Mouse (Mus musculus) forebrain, embryonic 13.5 days (tissue): ENCODE data around the gene Rpl35. TPM values are rescaled to one million over a fixed set of nuclear protein-coding genes. Genes with fewer than 3 reads are reported as not detected.

Experiments used
- ATAC-seq: fragments of 200-750 bp; cut with Nextera tagmentation; 2 replicates; pipeline ENCODE4 v1.8.0; 2017
- H3K27ac ChIP-seq: fragments of 300-500 bp; sonication (generic); 2 replicates; pipeline ENCODE4 v1.5.1; 2015; ENCODE audit warnings: inconsistent platforms, mild to moderate bottlenecking, moderate library complexity
- H3K27me3 ChIP-seq: fragments of 300-500 bp; sonication (generic); 2 replicates; pipeline ENCODE4 v1.6.1; 2015; ENCODE audit warnings: mild to moderate bottlenecking, inconsistent platforms
- H3K36me3 ChIP-seq: fragments of 300-500 bp; sonication (generic); 2 replicates; pipeline ENCODE4 v1.6.1; 2015; ENCODE audit warnings: mild to moderate bottlenecking, inconsistent platforms; ENCODE audit not compliant: poor library complexity, severe bottlenecking
- H3K4me1 ChIP-seq: fragments of 300-500 bp; sonication (generic); 2 replicates; pipeline ENCODE4 v1.6.1; 2015; ENCODE audit warnings: inconsistent platforms
- H3K4me2 ChIP-seq: fragments of 300-500 bp; sonication (generic); 2 replicates; pipeline ENCODE4 v1.6.1; 2015; ENCODE audit warnings: inconsistent platforms, mild to moderate bottlenecking, moderate library complexity
- H3K4me3 ChIP-seq: fragments of 300-500 bp; sonication (generic); 2 replicates; pipeline ENCODE4 v1.5.1; 2015; ENCODE audit warnings: mild to moderate bottlenecking, inconsistent platforms
- H3K9ac ChIP-seq: fragments of 300-500 bp; sonication (generic); 2 replicates; pipeline ENCODE4 v1.6.1; 2015; ENCODE audit warnings: mild to moderate bottlenecking, inconsistent platforms
- H3K9me3 ChIP-seq: fragments of 300-500 bp; sonication (generic); replicated peaks from 2 replicates; pipeline ENCODE4 v1.6.1; 2016; ENCODE audit warnings: inconsistent platforms
- WGBS: fragments of 180-500 bp; shearing (Covaris S2); methylation state at CpG from one replicate; pipeline ENCODE4 v1.1.7; 2015; 5-methylcytosine and 5-hydroxymethylcytosine counted together
- polyA plus RNA-seq: library from polyadenylated mRNA; unstranded; fragments of >200 nt; fragmentation: Nextera tagmentation; extraction: Ambion mirVana; gene quantifications from 2 replicates; pipeline ENCODE4 v1.2.1, GENCODE M21; 2015

The Rpl35 gene
- polyA plus RNA-seq, 1 experiment from 2014 or later: 1,001 TPM

- H3K4me3 ChIP-seq: no peak overlapping the region
- WGBS: 84% methylated on average over 5 of the region's 5 CpGs
Observed at GRCm38 (mm10) chr2:38970057-38970456, 35.4 kb downstream of the Rpl35 start.

GRCm38 (mm10) chr2:38969650-38970049 lies 35.8 kb downstream of the Rpl35 start:
- no peak overlapping the region for H3K4me2 ChIP-seq
- no peak overlapping the region for H3K27ac ChIP-seq
- 98% methylated on average over 2 of the region's 2 CpGs for WGBS
- H3K27me3 ChIP-seq: no peaks in the 10 kb centered on the region
- ATAC-seq: no peak
- H3K4me3 ChIP-seq: no peak overlapping the region
- H3K36me3 ChIP-seq: no peaks in the 10 kb centered on the region
- H3K9me3 ChIP-seq: no peaks in the 10 kb centered on the region
- H3K9ac ChIP-seq: no peak overlapping the region
- no peaks in the 10 kb centered on the region for H3K4me1 ChIP-seq

More at GRCm38 (mm10) chr2:38970057-38970456, 35.4 kb downstream of the Rpl35 start:
- H3K9me3 ChIP-seq: no peaks in the 10 kb centered on the region
- H3K27me3 ChIP-seq: no peaks in the 10 kb centered on the region
- H3K4me2 ChIP-seq: no peak overlapping the region
- H3K9ac ChIP-seq: no peak overlapping the region
- no peak overlapping the region for H3K27ac ChIP-seq
- H3K36me3 ChIP-seq: no peaks in the 10 kb centered on the region
- H3K4me1 ChIP-seq: no peaks in the 10 kb centered on the region
- ATAC-seq: no peak

- no peak for ATAC-seq
- H3K27ac ChIP-seq: no peak overlapping the region
- no peak overlapping the region for H3K4me2 ChIP-seq
- no peaks in the 10 kb centered on the region for H3K36me3 ChIP-seq
- H3K27me3 ChIP-seq: no peaks in the 10 kb centered on the region
- no peaks in the 10 kb centered on the region for H3K4me1 ChIP-seq
- no peak overlapping the region for H3K9ac ChIP-seq
- H3K9me3 ChIP-seq: no peaks in the 10 kb centered on the region
- no peak overlapping the region for H3K4me3 ChIP-seq
- 47% methylated on average over 4 of the region's 4 CpGs for WGBS
Observed at GRCm38 (mm10) chr2:38964198-38964597, 41.2 kb downstream of the Rpl35 start.

- Histone ChIP-seq H3K9me3 (no peaks in the 10 kb centered on the region), H3K36me3 (no peaks in the 10 kb centered on the region), H3K9ac (no peak overlapping the region), H3K4me1 (no peaks in the 10 kb centered on the region), H3K27ac (no peak overlapping the region), H3K4me2 (no peak overlapping the region), H3K4me3 (no peak overlapping the region), H3K27me3 (no peaks in the 10 kb centered on the region)
- no peak for ATAC-seq
- WGBS: 92% methylated on average over 5 of the region's 5 CpGs
Observed at GRCm38 (mm10) chr2:38957671-38958223, 47.7 kb downstream of the Rpl35 start.

- Histone ChIP-seq H3K27ac (no peak overlapping the region), H3K9ac (no peak overlapping the region), H3K4me3 (no peak overlapping the region), H3K36me3 (no peaks in the 10 kb centered on the region), H3K4me1 (peaks cover 2% of the 10 kb centered on the region; the same call in 1 of the 2 replicates), H3K4me2 (no peak overlapping the region), H3K9me3 (no peaks in the 10 kb centered on the region), H3K27me3 (no peaks in the 10 kb centered on the region)
- ATAC-seq: no peak
- 83% methylated on average over 2 of the region's 2 CpGs for WGBS
Observed at GRCm38 (mm10) chr2:38956062-38956461, 49.4 kb downstream of the Rpl35 start.

GRCm38 (mm10) chr2:38953152-38953883 lies 52.1 kb downstream of the Rpl35 start:
- WGBS: 82% methylated on average over 5 of the region's 5 CpGs
- Histone ChIP-seq H3K9ac (no peak overlapping the region), H3K27me3 (no peaks in the 10 kb centered on the region), H3K4me1 (peaks cover 16% of the 10 kb centered on the region), H3K27ac (no peak overlapping the region), H3K9me3 (no peaks in the 10 kb centered on the region), H3K4me2 (no peak overlapping the region), H3K36me3 (no peaks in the 10 kb centered on the region), H3K4me3 (no peak overlapping the region)
- no peak for ATAC-seq

Other genes with a start within 250 kb of the Rpl35 start
- 1.0 and 1.5 TPM in 2 replicates for gene Nr6a1, start 77.9 kb downstream of the Rpl35 start, polyA plus RNA-seq
- 0.91 and 1.1 TPM in 2 replicates for gene Olfml2a, start 73.6 kb downstream of the Rpl35 start, polyA plus RNA-seq
- gene Wdr38, start 8.1 kb downstream of the Rpl35 start, polyA plus RNA-seq: 1.6 and 2.1 TPM in 2 replicates
- 138 and 148 TPM in 2 replicates for gene Arpc5l, start 276 bp downstream of the Rpl35 start, polyA plus RNA-seq
- 38.2 and 38.3 TPM in 2 replicates for gene Golga1, start 59.9 kb upstream of the Rpl35 start, polyA plus RNA-seq
- gene Scai, start 185.1 kb upstream of the Rpl35 start, polyA plus RNA-seq: 17.0 and 18.5 TPM in 2 replicates
- 76.4 and 79.7 TPM in 2 replicates for gene Ppp6c, start 220.8 kb upstream of the Rpl35 start, polyA plus RNA-seq